Mouse (Mus musculus): ENCODE data around the gene Mcm3. TPM values are rescaled to one million over a fixed set of nuclear protein-coding genes. Genes with fewer than 3 reads are reported as not detected.

The Mcm3 gene
- 34.5 and 35.1 TPM in 2 replicates for total RNA-seq (2021)
- long read RNA-seq, transcript Mcm3-201 (17 exons, 3,031 nt): major isoform, 48 of 56 reads
- long read RNA-seq, partial matches to known transcripts: 5 of 56 reads
- long read RNA-seq, other reads (novel, unspliced or antisense): 0 of 56 reads

- peak; percentile 84 for DNase-seq
These were observed at the start of gene Mcm3 for GRCm38 (mm10) chr1:20819771-20820605. Gene Mcm3 (minus strand): TSS chr1:20820312.

DNA sequence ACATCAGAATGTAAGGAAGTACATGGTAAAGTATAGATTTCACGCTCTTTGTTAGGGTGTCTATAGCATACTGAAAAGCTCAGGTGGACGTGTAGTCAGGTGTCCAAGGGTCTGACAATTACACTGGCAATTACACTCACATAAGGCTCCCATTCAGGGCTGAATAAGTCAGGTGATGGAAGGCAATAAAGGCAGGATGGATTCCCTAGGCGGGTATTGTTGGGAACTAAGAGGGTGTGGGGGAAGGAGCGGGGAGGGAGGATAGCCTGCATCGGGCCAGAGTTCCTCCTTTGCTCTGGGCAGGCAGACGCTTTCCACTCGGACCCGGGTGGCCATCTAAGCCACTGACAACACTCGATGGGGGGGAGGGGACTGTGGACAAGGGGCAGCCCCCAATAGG is 47.9 kb upstream of the Mcm3 start:
- no peak for DNase-seq

DNA sequence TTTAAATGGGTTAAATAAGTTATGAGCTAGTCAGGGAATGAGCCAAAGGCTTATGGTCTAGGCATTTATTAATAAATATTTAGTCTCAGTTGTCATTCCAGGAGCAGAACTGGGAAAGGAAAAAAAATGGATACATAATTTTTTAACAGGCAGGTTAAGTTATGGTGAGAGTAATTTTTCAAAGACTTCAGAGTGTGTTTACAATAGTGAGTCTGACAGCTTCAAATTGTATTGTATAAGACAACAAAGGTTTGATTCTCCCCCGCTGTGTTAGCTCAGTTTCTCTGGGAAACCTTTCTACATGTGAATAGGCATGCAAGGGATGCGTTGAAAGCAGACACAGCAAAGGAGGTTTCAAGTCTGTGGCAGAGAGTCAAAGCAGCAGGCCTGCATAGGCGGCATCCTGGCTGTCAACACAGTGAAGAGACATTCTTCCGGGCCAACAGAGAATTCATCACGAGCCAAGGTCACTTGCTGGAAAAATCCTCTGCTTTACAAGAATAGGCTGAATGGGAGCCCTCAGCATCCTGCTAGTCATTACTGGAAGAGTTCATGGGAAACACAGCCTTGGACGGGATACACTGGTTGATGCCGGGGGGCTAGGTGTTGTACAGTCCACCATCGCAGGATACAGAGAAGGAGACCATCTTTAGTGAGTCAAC is 47.3 kb upstream of the Mcm3 start:
- peak; percentile 22 for DNase-seq

GRCm38 (mm10) chr1:20863452-20864172 is 43.5 kb upstream of the Mcm3 start:
- no peak for DNase-seq

DNA sequence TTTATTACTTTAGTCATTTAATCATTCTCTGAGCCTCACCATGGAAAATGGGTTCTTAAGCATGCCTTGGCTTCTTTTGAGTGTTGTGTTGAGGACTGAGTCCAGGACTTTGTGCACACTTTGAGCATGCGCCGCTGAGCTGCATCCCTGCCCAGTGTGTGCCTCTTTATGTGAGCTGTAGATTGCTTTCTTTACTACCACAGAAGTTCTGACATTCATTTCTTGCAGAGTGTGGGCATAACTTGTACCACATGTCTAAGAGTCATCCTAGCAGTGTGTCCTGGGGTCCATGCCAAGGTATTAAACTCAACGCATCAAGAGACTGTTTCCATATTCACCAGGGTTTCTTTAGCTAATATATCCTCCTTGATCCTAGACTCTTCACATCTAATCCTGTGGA is 41.8 kb upstream of the Mcm3 start:
- no peak for DNase-seq

DNA sequence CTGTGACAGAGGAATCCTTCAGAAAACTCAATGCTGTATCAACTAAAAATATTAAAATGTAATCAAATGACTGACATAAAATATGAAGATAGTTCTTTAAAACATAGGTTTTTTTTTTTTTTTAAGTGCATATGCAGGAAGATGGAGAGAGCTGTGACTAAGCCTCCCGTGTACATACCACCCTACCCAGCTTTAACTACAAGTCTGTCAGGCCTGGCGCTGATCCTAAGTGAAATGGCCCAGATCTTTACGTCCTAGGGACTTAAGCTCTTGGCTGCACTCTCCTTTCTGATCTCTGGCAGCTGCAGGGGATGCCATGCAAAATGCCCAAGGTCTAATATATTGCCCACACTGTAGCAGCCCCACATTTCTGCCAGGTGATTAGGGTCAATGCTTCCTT is 40.7 kb upstream of the Mcm3 start:
- no peak for DNase-seq

DNA sequence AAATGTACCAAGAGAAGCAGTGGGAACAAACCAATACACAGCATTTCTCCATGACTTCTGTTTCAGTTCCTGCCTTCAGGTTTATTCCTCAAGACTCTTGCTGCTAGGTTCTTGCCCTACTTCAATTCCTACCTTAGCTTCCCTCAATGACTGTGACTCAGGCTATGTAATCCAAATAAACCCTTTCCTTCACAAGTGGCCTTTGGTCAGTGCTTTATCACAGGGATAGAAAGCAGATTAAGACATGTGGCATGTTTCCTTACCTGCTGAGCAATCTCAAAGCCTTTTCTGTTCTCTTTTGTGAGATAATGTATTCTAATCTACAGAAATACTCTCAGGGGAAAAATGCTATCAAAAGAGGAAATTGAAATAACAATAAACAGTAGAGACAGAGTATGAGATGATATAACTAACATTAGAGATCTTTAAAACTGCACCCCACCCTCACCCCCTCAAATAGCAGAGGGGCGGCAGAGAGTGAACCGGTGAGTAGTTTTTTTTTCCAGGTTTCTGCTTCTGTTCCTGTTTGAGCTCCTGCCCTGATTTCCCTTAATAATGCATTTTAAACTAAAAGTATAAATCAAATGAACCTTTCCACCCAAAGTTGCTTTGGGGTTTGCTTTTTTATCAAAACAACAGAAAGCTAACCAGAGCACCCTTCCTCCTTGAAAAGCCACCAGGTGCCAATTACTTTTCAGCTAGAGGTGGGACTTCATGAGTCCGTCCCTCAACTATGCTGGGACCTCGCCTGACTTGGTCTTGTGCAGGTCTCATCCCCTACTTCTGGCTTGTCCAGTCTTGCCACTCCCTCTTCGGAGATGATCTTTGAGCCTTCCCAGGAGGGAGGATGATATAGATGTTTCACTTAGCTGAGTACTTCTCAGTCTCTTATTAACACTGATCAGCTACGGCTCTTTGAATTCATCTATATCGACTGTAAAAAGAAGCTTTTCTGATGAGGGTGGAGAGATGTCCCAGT is 37.1 kb upstream of the Mcm3 start:
- DNase-seq: no peak

DNA sequence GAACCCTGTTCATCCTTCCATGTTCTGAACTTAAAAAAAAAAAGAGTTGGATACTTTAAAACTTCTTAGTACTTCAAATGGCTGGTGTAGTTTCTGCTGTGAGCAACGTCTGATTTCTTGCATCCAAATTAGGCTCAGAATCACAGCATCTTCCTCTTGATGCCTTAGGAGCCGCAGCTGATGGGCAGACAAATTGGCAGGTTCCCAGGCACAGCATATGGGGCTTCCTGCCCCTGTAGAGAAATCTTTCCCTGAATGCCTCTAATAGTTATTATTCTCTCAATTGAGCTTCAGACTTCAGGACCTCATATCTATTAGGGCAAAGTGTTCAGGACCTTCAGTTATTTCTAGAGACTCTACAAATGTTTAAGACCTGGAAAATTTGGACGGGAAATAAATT is 19.8 kb upstream of the Mcm3 start:
- DNase-seq: no peak

- DNase-seq: no peak
These were observed 16.5 kb upstream of the Mcm3 start for GRCm38 (mm10) chr1:20836551-20837125.

- DNase-seq: no peak
These were observed 13.0 kb upstream of the Mcm3 start for GRCm38 (mm10) chr1:20833141-20833511.

GRCm38 (mm10) chr1:20832473-20833140 is 12.5 kb upstream of the Mcm3 start:
- no peak for DNase-seq

DNA sequence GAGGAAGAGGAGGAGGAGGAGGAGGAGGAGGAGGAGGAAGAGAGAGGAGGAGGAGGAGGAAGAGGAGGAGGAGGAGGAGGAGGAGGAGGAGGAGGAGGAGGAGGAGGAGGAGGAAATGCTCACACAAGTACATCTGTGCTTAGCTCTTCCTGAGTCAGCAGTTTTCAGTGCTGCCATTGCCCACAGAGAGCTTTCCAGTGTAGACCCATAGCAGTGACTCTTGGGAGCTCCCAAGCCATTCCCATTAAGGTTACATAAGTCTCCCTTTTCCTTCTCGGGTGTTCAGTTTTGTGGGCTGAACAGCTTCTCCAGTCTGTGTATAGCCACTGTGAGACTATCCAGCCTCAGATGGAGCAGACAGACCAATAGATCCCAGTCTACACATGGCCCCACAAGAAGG is 10.4 kb upstream of the Mcm3 start:
- DNase-seq: no peak

GRCm38 (mm10) chr1:20828061-20828460 is 7.9 kb upstream of the Mcm3 start:
- no peak for DNase-seq

GRCm38 (mm10) chr1:20825036-20825435 is 4.9 kb upstream of the Mcm3 start:
- DNase-seq: no peak

- DNase-seq: no peak
These were observed 3.8 kb upstream of the Mcm3 start for GRCm38 (mm10) chr1:20823906-20824305.

DNA sequence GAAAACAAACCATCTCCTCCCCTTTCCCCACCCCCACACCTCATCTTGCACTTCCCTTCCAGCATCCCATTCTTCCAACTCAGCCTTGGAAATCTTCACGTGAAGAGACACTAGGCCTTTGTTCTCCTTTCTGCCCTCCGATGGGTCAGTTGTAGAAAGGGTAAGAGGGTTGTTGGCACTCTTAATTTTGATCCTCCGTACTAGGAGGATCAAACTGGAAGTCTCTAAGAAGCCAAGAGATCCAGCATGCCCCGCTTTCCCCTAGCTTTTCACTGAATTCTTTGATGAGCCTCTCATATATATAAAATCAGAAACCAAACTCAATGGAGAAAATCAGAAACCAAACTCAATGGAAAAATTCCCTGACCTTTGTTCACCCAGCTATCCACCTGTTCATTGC is 3.4 kb upstream of the Mcm3 start:
- DNase-seq: no peak

GRCm38 (mm10) chr1:20820959-20821358 is 847 bp upstream of the Mcm3 start:
- no peak for DNase-seq

DNA sequence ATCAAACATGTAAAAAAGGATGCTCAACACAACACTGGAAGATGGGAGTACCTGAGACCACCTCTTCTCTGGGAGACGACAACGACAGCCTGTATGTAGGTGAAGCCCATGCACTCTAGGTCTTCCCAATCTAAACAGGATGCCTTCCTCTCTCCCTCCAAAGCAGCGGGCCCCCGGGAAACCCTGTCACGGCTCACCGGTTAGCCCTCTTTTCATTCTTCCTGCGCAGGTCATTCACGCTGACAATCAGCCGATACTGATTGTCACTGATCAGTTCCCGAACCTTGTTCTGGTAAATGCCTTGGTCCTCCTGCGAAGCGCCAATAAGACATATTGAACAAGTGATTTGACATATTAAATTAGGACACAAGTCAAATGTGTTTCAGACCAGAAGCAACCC is 2.5 kb downstream of the Mcm3 start:
- no peak for DNase-seq

DNA sequence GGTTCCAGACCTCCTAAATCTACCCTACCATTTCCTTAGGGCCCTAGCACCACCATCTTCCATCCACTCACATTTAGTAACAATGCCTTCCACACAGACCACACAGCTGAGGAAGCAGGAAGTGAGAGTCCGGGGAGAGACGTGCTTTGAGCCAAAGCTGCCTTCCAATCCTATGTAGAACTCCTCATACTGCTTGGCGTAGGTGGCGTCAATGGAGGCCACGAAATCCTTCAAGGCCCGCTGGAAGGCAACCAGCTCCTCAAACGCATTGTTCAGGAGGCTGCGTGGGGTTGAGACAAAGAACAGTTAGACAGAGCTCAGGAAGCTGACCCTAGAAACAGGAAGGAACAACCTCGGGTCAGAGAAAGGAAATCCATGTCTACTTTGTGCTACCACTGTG is 2.9 kb downstream of the Mcm3 start:
- DNase-seq: no peak

DNA sequence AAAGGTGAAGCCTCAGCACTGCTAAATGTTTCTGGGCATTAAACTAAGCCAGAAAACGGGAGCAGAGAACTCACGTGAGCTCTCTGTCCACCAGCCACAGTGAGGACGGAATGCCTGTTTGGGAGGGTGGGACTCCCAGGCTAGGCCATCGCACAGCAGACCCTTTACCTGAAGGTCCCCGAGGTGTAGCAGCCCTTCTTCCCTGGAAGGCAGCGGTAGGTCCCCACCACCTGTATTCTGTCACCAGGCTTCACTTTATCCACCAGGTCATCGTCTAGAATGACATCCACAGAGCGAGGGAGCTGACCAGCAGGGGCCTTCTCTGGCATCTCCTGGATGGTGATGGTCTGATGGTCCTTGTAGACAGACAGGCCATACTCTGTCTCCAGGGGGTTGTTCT is 5.6 kb downstream of the Mcm3 start:
- DNase-seq: no peak

GRCm38 (mm10) chr1:20804526-20804925 is 15.6 kb downstream of the Mcm3 start:
- DNase-seq: no peak

Data from adrenal gland, postnatal 25 days (tissue).